Mouse (Mus musculus) inflammation-experienced regulatory T-cells, adult 16 weeks (primary cell): ENCODE measurements around the gene Chac1. TPM values are rescaled to one million over a fixed set of nuclear protein-coding genes. Genes with fewer than 3 reads are reported as not detected.

Experiments used
- polyA plus RNA-seq: library from polyadenylated mRNA; unstranded; fragments of 100-300 nt; shearing (Covaris generic); gene quantifications from one replicate; pipeline ENCODE4 v1.2.1, GENCODE M21; 2017

Gene Chac1
- 0.18 TPM for polyA plus RNA-seq

DNA sequence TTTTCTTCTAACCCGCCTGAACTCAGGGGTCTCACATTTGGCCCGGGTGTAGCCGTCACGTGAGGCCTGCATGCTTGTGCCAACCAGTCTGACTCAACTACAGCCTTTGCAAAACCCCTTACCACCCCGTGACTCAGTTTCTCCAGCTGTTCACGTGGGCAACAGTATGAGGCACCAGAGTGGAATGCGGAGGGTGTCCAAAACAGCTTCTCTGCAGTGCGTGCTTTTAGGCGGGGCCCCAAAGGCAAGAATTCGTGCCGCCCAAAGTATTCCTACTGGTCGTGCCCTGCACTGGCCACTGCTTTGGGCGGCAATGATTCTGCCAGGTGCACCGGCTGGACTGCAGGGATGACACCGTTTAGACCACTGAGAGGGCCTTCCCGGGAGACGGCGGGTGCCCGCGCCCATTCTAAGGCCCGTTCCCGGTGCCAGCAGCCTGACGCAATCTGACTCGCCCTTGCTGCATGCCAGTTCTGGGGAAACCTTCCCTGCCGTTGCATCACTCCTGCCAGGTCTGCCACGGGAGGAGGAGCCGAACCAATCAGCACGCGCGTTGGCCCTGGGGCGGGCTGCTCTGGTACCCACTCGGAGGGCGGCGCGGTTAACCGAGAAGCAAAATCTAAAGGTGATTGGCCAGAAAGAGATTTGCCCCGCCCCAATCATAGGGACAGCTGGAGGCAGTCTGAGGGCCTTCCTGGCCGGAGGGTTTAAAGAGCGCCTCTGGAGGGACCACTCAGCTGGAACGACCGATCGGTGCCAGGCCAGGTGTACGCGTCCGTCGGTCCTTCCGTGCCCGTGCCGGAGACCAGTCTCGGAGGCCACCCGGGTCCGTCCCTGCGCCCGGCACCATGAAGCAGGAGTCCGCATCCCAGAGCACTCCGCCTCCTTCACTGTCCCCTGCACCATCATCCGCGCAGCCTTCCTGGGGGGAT is at the start of gene Chac1:
TSS of gene Chac1 (plus strand) at position 675 of the 932 bp plus-strand sequence.

DNA sequence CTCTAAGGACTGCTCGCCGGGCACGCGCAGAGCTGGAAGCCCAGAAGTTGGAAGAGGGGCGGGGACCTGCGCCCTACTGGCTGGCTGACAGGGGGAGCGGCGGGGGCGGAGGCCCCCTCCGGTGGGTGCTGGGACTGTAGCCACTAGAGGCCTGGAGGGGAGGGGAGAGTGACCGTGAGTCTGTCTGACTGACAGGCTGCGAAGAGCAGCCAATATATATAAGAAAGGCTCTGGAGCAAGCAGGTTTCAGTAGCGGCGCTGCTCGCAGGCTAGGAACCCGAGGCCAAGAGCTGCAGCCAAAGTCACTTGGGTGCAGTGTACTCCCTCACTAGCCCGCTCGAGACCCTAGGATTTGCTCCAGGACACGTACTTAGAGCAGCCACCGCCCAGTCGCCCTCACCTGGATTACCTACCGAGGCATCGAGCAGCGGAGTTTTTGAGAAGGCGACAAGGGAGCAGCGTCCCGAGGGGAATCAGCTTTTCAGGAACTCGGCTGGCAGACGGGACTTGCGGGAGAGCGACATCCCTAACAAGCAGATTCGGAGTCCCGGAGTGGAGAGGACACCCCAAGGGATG is 25.4 kb upstream of the Chac1 start, which contains the start of gene Dll4:
TSS of gene Dll4 (plus strand) at position 217 of the 576 bp plus-strand sequence.

Other genes with a start within 250 kb of the Chac1 start
- 8.4 TPM for gene Rad51, start 238.4 kb upstream of the Chac1 start, polyA plus RNA-seq
- gene Rmdn3, start 194.2 kb upstream of the Chac1 start, polyA plus RNA-seq = 25.7 TPM
- gene Gchfr, start 183.5 kb upstream of the Chac1 start, polyA plus RNA-seq = not detected
- 0.90 TPM for gene Gm14137, start 176.7 kb upstream of the Chac1 start, polyA plus RNA-seq
- 69.5 TPM for gene Zfyve19, start 142.6 kb upstream of the Chac1 start, polyA plus RNA-seq
- 16.6 TPM for gene Dnajc17, start 142.4 kb upstream of the Chac1 start, polyA plus RNA-seq
- gene Ppp1r14d, start 121.3 kb upstream of the Chac1 start, polyA plus RNA-seq = not detected
- gene Spint1, start 113.9 kb upstream of the Chac1 start, polyA plus RNA-seq = 0.44 TPM
- 0.56 TPM for gene Rhov, start 80.0 kb upstream of the Chac1 start, polyA plus RNA-seq
- 21.5 TPM for gene Vps18, start 62.5 kb upstream of the Chac1 start, polyA plus RNA-seq
- not detected for gene Dll4, start 25.4 kb upstream of the Chac1 start, polyA plus RNA-seq
- gene Ino80, start 126.5 kb downstream of the Chac1 start, polyA plus RNA-seq = 5.0 TPM
- gene Exd1, start 196.4 kb downstream of the Chac1 start, polyA plus RNA-seq = not detected
- gene Chp1, start 196.5 kb downstream of the Chac1 start, polyA plus RNA-seq = 75.4 TPM